Mouse (Mus musculus): Measurements from ENCODE around the gene Fkbp2.

The Fkbp2 gene

GRCm38 (mm10) chr19:6970460-6971085 lies 9.7 kb downstream of the Fkbp2 start:
- DNase-seq (ENCODE audit: low spot score) = no peak

GRCm38 (mm10) chr19:6969665-6970381 lies 10.5 kb downstream of the Fkbp2 start:
- no peak for DNase-seq (ENCODE audit: low spot score)

- no peak for DNase-seq (ENCODE audit: low spot score)
Measured at GRCm38 (mm10) chr19:6969291-6969664, 11.0 kb downstream of the Fkbp2 start.

GRCm38 (mm10) chr19:6968491-6969271 lies 11.6 kb downstream of the Fkbp2 start:
- DNase-seq (ENCODE audit: low spot score) = no peak

GRCm38 (mm10) chr19:6956461-6956860 lies 23.8 kb downstream of the Fkbp2 start:
- no peak for DNase-seq (ENCODE audit: low spot score)

- DNase-seq (ENCODE audit: low spot score) = no peak
Measured at GRCm38 (mm10) chr19:6955424-6955823, 24.9 kb downstream of the Fkbp2 start.

GRCm38 (mm10) chr19:6954046-6954445 lies 26.3 kb downstream of the Fkbp2 start:
- DNase-seq (ENCODE audit: low spot score) = no peak

- DNase-seq (ENCODE audit: low spot score) = no peak
Measured at GRCm38 (mm10) chr19:6952712-6953037, 27.6 kb downstream of the Fkbp2 start.

GRCm38 (mm10) chr19:6951994-6952711 lies 28.1 kb downstream of the Fkbp2 start:
- peak; percentile 60 for DNase-seq (ENCODE audit: low spot score)

GRCm38 (mm10) chr19:6951381-6951968 lies 28.8 kb downstream of the Fkbp2 start:
- DNase-seq (ENCODE audit: low spot score) = peak; percentile 70

- peak; percentile 52 for DNase-seq (ENCODE audit: low spot score)
Measured at GRCm38 (mm10) chr19:6950613-6951153, 29.6 kb downstream of the Fkbp2 start.

GRCm38 (mm10) chr19:6949951-6950350 lies 30.4 kb downstream of the Fkbp2 start:
- no peak for DNase-seq (ENCODE audit: low spot score)

GRCm38 (mm10) chr19:6949532-6949931 lies 30.8 kb downstream of the Fkbp2 start:
- no peak for DNase-seq (ENCODE audit: low spot score)

- no peak for DNase-seq (ENCODE audit: low spot score)
Measured at GRCm38 (mm10) chr19:6948186-6948585, 32.1 kb downstream of the Fkbp2 start.

- DNase-seq (ENCODE audit: low spot score) = no peak
Measured at GRCm38 (mm10) chr19:6947742-6948141, 32.6 kb downstream of the Fkbp2 start.

GRCm38 (mm10) chr19:6943709-6944108 lies 36.6 kb downstream of the Fkbp2 start:
- no peak for DNase-seq (ENCODE audit: low spot score)

GRCm38 (mm10) chr19:6942764-6943163 lies 37.5 kb downstream of the Fkbp2 start:
- no peak for DNase-seq (ENCODE audit: low spot score)

- DNase-seq (ENCODE audit: low spot score) = peak; percentile 78
Measured at GRCm38 (mm10) chr19:6942249-6942691, 38.0 kb downstream of the Fkbp2 start, which contains the start of gene Gpr137. Gpr137 (minus strand) TSS chr19:6942480.

GRCm38 (mm10) chr19:6941372-6942248 lies 38.7 kb downstream of the Fkbp2 start, which contains the start of gene Bad:
Bad (plus strand) TSS chr19:6941861.
- peak; percentile 98 for DNase-seq (ENCODE audit: low spot score)
